Mouse (Mus musculus): Measurements from ENCODE around the gene Fgf12. TPM values are rescaled to one million over a fixed set of nuclear protein-coding genes. Genes with fewer than 3 reads are reported as not detected.

The Fgf12 gene
- total and polyA plus RNA-seq, 2 experiments from 2014 or later, result 56.9 to 64.0 TPM

DNA sequence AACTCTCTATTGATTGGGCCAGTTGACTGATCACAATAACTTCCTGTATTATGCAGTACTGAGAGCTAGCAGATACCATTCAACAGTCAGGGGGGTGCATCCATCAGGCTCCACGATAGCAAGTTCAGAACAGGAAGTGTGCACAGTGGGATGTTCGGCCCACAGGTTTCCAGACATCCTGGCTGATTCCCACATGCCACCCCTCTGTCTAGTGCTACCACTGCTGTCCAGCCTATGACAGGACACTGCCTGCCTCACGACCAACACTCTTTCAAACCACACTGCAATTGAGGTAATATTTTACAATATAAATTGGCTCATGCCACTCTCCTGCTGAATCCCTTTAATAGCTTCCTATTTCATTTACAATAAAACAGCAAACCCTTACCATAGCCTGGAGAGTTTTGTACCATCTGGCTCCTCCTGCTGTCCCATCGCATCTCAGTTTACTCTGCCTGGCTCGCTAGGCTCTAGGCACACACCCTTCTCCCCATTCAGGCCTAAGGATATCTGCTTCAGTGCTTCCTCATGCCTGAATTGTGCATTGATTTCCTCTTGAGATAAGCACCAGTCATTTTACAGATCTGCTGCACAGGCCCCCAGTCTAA is 341.6 kb downstream of the Fgf12 start:
- no peak overlapping the region for H3K9ac ChIP-seq (replicated peaks; ENCODE audit: low read length, poor library complexity, severe bottlenecking)
- no peak for ATAC-seq (ENCODE audit: low FRiP score)
- WGBS, result 83% methylated on average over 5 of the region's 5 CpGs

DNA sequence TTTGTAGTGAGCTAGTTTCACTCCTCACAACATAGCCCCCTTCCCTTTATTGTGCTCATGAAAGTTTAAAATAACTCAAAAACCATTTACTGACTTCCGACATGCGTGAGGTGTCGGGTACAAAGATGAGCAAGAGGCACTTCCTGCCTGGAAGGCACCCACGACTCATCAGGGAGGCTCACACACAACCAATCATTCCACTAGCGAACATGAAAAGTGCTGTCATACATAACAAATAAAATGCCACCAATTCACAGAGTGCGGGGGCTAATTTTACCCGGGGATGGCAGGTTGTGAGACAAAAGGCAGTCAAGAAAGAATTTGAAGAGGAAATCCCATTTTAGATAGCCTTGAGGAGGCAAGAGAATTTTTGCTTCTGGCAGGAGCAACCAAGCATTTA is 344.6 kb downstream of the Fgf12 start:
- H3K4me3 ChIP-seq (ENCODE audit: low read depth, low read length), result no peak overlapping the region
- no peak for TF ChIP-seq CTCF (IDR thresholded peaks at IDR 0.05)
- H3K36me3 ChIP-seq (ENCODE audit: insufficient read depth, low read length), result no peaks in the 10 kb centered on the region
- DNase-seq (ENCODE audit: low spot score) (no peak), ATAC-seq (ENCODE audit: low FRiP score) (no peak)
- H3K27ac ChIP-seq (ENCODE audit: low read depth, low read length), result no peak overlapping the region
- H3K4me2 ChIP-seq (ENCODE audit: low read depth, low read length, poor library complexity, severe bottlenecking), result no peak overlapping the region
- 50% methylated on average over 7 of the region's 7 CpGs for WGBS
- H3K27me3 ChIP-seq (ENCODE audit: insufficient read depth, low read length), result no peaks in the 10 kb centered on the region
- no peak overlapping the region for H3K9ac ChIP-seq (replicated peaks; ENCODE audit: low read length, poor library complexity, severe bottlenecking)
- no peaks in the 10 kb centered on the region for H3K4me1 ChIP-seq (ENCODE audit: insufficient read depth, low read length)
- no peaks in the 10 kb centered on the region for H3K9me3 ChIP-seq (ENCODE audit: low read length)

More for the DNA sequence above, 341.6 kb downstream of the Fgf12 start:
- TF ChIP-seq CTCF (IDR thresholded peaks at IDR 0.05), result no peak
- Histone ChIP-seq H3K4me2 (ENCODE audit: low read depth, low read length, poor library complexity, severe bottlenecking) (no peak overlapping the region), H3K36me3 (ENCODE audit: insufficient read depth, low read length) (no peaks in the 10 kb centered on the region), H3K9me3 (ENCODE audit: low read length) (no peaks in the 10 kb centered on the region), H3K27me3 (ENCODE audit: insufficient read depth, low read length) (no peaks in the 10 kb centered on the region), H3K4me3 (ENCODE audit: low read depth, low read length) (no peak overlapping the region), H3K27ac (ENCODE audit: low read depth, low read length) (no peak overlapping the region), H3K4me1 (ENCODE audit: insufficient read depth, low read length) (no peaks in the 10 kb centered on the region)
- DNase-seq (ENCODE audit: low spot score), result no peak

DNA sequence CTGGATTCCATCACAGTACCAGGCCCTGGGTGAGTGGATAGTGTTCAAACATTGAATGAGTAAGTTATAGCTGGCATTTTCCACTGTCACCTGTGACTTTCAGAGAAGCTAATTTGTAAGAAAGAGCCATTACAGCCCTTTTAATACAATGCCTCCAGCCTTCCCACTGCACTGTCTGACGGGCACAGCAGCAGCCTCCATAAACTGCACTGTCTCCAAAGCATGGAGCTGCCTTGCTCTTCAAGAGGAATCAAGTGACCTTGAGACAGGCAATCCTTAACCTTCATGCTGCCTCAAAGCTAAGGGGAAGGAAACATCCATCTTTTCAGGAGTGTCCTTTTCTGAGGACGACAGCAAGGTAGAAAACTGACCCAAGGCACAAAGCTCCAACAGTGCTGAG is 345.0 kb downstream of the Fgf12 start:
- DNase-seq (ENCODE audit: low spot score) (no peak), ATAC-seq (ENCODE audit: low FRiP score) (no peak)
- H3K4me2 ChIP-seq (ENCODE audit: low read depth, low read length, poor library complexity, severe bottlenecking), result no peak overlapping the region
- no peak overlapping the region for H3K27ac ChIP-seq (ENCODE audit: low read depth, low read length)
- WGBS, result 50% methylated on average over 2 of the region's 2 CpGs
- no peak for TF ChIP-seq CTCF (IDR thresholded peaks at IDR 0.05)
- no peaks in the 10 kb centered on the region for H3K9me3 ChIP-seq (ENCODE audit: low read length)
- H3K4me3 ChIP-seq (ENCODE audit: low read depth, low read length), result no peak overlapping the region
- no peak overlapping the region for H3K9ac ChIP-seq (replicated peaks; ENCODE audit: low read length, poor library complexity, severe bottlenecking)
- no peaks in the 10 kb centered on the region for H3K4me1 ChIP-seq (ENCODE audit: insufficient read depth, low read length)
- H3K36me3 ChIP-seq (ENCODE audit: insufficient read depth, low read length), result no peaks in the 10 kb centered on the region
- H3K27me3 ChIP-seq (ENCODE audit: insufficient read depth, low read length), result no peaks in the 10 kb centered on the region

DNA sequence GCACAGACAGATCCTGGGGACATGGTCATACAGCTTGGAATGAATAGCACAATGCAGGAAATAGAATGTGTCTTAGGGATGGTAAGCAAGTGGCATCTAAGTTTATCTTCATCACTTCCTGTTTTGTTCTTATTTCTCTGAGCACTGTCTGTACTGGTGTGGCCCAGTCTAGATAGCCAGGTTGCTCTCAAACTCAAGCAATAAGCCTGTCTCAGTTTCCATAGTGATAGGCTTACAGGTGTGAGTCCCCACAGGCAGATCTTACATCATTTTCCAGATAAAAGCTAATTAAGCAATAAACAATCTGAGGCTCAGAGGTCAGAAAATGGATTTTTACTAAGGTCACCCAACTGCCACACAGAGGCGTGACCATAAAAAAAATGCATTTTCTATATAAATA is 348.7 kb downstream of the Fgf12 start:
- no peak for DNase-seq (ENCODE audit: low spot score)
- ATAC-seq (ENCODE audit: low FRiP score), result no peak
- 83% methylated on average over 1 of the region's 1 CpGs for WGBS
- no peak overlapping the region for H3K4me3 ChIP-seq (ENCODE audit: low read depth, low read length)
- H3K27ac ChIP-seq (ENCODE audit: low read depth, low read length), result no peak overlapping the region
- no peak overlapping the region for H3K9ac ChIP-seq (replicated peaks; ENCODE audit: low read length, poor library complexity, severe bottlenecking)
- no peaks in the 10 kb centered on the region for H3K36me3 ChIP-seq (ENCODE audit: insufficient read depth, low read length)
- no peak overlapping the region for H3K4me2 ChIP-seq (ENCODE audit: low read depth, low read length, poor library complexity, severe bottlenecking)
- H3K9me3 ChIP-seq (ENCODE audit: low read length), result no peaks in the 10 kb centered on the region
- TF ChIP-seq CTCF (IDR thresholded peaks at IDR 0.05), result no peak
- H3K27me3 ChIP-seq (ENCODE audit: insufficient read depth, low read length), result no peaks in the 10 kb centered on the region
- H3K4me1 ChIP-seq (ENCODE audit: insufficient read depth, low read length), result no peaks in the 10 kb centered on the region

DNA sequence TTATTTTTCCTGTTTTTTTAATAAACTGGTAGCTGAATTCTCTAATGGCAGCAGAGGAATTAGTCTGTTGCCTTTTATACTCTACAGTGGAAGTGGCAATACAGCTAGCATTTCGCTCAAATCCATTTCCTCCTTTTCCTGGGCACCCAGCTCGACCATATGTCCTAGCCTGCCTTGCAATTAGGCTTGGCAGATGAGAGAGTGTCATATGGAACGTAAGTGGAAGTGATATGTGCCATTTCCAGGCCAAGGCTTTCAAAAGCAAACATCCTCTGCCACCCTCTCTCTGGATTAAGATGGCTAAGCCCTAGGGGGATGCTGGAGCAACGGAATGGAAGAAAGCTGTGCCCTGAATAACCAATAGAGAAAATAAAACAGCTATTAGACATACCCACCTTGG is 350.2 kb downstream of the Fgf12 start:
- Histone ChIP-seq H3K4me2 (ENCODE audit: low read depth, low read length, poor library complexity, severe bottlenecking) (no peak overlapping the region), H3K4me1 (ENCODE audit: insufficient read depth, low read length) (no peaks in the 10 kb centered on the region), H3K9me3 (ENCODE audit: low read length) (no peaks in the 10 kb centered on the region), H3K4me3 (ENCODE audit: low read depth, low read length) (no peak overlapping the region), H3K27ac (ENCODE audit: low read depth, low read length) (no peak overlapping the region), H3K9ac (replicated peaks; ENCODE audit: low read length, poor library complexity, severe bottlenecking) (no peak overlapping the region), H3K36me3 (ENCODE audit: insufficient read depth, low read length) (no peaks in the 10 kb centered on the region), H3K27me3 (ENCODE audit: insufficient read depth, low read length) (no peaks in the 10 kb centered on the region)
- no peak for TF ChIP-seq CTCF (IDR thresholded peaks at IDR 0.05)
- DNase-seq (ENCODE audit: low spot score) (peak; percentile 46), ATAC-seq (ENCODE audit: low FRiP score) (no peak)
- 54% methylated on average over 4 of the region's 4 CpGs for WGBS

DNA sequence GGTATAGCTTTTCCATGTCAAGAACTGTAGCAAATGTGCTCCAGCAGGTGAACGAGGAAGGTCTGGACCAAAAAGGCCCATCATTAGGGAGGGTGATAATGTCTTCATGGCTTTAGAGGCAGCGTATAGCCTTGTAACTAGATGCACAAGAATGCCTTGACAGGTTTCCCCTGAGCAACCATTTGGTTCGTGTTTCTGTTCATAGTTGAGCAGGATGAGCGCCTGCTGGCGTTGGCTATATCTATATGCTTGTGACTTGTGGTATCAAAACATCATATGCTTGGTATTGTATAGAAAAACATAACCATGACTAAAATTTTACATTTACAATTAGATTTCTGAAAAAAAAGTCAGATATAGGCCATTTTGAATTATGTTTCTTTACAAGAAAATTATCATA is 361.6 kb downstream of the Fgf12 start:
- H3K4me2 ChIP-seq (ENCODE audit: low read depth, low read length, poor library complexity, severe bottlenecking), result no peak overlapping the region
- H3K9ac ChIP-seq (replicated peaks; ENCODE audit: low read length, poor library complexity, severe bottlenecking), result no peak overlapping the region
- H3K27ac ChIP-seq (ENCODE audit: low read depth, low read length), result no peak overlapping the region
- no peak for ATAC-seq (ENCODE audit: low FRiP score)
- TF ChIP-seq CTCF (IDR thresholded peaks at IDR 0.05), result no peak
- H3K36me3 ChIP-seq (ENCODE audit: insufficient read depth, low read length), result no peaks in the 10 kb centered on the region
- H3K9me3 ChIP-seq (ENCODE audit: low read length), result no peaks in the 10 kb centered on the region
- no peak overlapping the region for H3K4me3 ChIP-seq (ENCODE audit: low read depth, low read length)
- 86% methylated on average over 5 of the region's 5 CpGs for WGBS
- H3K4me1 ChIP-seq (ENCODE audit: insufficient read depth, low read length), result no peaks in the 10 kb centered on the region
- no peaks in the 10 kb centered on the region for H3K27me3 ChIP-seq (ENCODE audit: insufficient read depth, low read length)
- DNase-seq (ENCODE audit: low spot score), result no peak

Data from midbrain, postnatal 0 days (tissue).